Mouse (Mus musculus): Measurements from ENCODE around the gene Krt42.
"Not testable (repeated sequence)": the region's sequence is repeated elsewhere in the genome, so short reads cannot be mapped to it uniquely, and the experiment has no call there.

Krt42 gene

GRCm38 (mm10) chr11:100277726-100278480 is 8.2 kb upstream of the Krt42 start:
- no peak for DNase-seq

- DNase-seq: no peak
Observed at GRCm38 (mm10) chr11:100275466-100275865, 5.8 kb upstream of the Krt42 start.

- no peak for DNase-seq
Observed at GRCm38 (mm10) chr11:100274719-100275118, 5.0 kb upstream of the Krt42 start.

- no peak for DNase-seq
Observed at GRCm38 (mm10) chr11:100271878-100272277, 2.2 kb upstream of the Krt42 start.

- no peak for DNase-seq
Observed at GRCm38 (mm10) chr11:100262058-100262980, 7.4 kb downstream of the Krt42 start.

GRCm38 (mm10) chr11:100261235-100261605 is 8.5 kb downstream of the Krt42 start:
- DNase-seq: no peak

GRCm38 (mm10) chr11:100260514-100261234 is 9.0 kb downstream of the Krt42 start, which contains the start of gene Krt17:
Krt17 (minus strand) TSS chr11:100261029.
- DNase-seq: no peak

- no peak for DNase-seq
Observed at GRCm38 (mm10) chr11:100259079-100259478, 10.6 kb downstream of the Krt42 start.

GRCm38 (mm10) chr11:100257967-100258366 is 11.7 kb downstream of the Krt42 start:
- DNase-seq: no peak

GRCm38 (mm10) chr11:100255514-100255913 is 14.2 kb downstream of the Krt42 start:
- DNase-seq: no peak

GRCm38 (mm10) chr11:100254360-100255090 is 15.1 kb downstream of the Krt42 start:
- DNase-seq: no peak

- DNase-seq: no peak
Observed at GRCm38 (mm10) chr11:100248852-100249465, 20.7 kb downstream of the Krt42 start, which contains the start of gene Krt16. Krt16 (minus strand) TSS chr11:100248902.

- not testable (repeated sequence) for DNase-seq
Observed at GRCm38 (mm10) chr11:100246471-100246870, 23.2 kb downstream of the Krt42 start.

- DNase-seq: not testable (repeated sequence)
Observed at GRCm38 (mm10) chr11:100240272-100240671, 29.4 kb downstream of the Krt42 start.

GRCm38 (mm10) chr11:100221741-100222140 is 47.9 kb downstream of the Krt42 start:
- no peak for DNase-seq

- no peak for DNase-seq
Observed at GRCm38 (mm10) chr11:100219304-100219703, 50.4 kb downstream of the Krt42 start.

Measured in thymus, postnatal 14 days (tissue).